In genomic region chr3:52618925-52619224, GRCm38 (mm10) we compare ENCODE assay signal across 32 mouse cellular contexts.
DNase-seq lines count a peak whose midpoint lies in the region; ATAC-seq and TF ChIP-seq lines count a peak whose summit lies in the region.
"Had no signal": no experiment of that assay in that cellular context is flagged by ENCODE, and none has a peak within 500 bp of the region (broad histone marks: within the 10 kb centered on the region; RNA-seq: fewer than 3 reads in every experiment).

No protein-coding gene starts in this region.

- no peaks in the 10 kb centered on the region for H3K9me3 ChIP-seq in liver, embryonic 12.5 days (replicated peaks)
- no peaks in the 10 kb centered on the region for H3K9me3 ChIP-seq in liver, postnatal 0 days (ENCODE audit: low read length)
- H3K9me3 ChIP-seq in midbrain, embryonic 13.5 days, result no peaks in the 10 kb centered on the region
- H3K9me3 ChIP-seq: embryonic facial prominence, embryonic 10.5 days; embryonic facial prominence, embryonic 15.5 days; forebrain, embryonic 12.5 days; kidney, embryonic 15.5 days; limb, embryonic 13.5 days; neural tube, embryonic 12.5 days; stomach, embryonic 15.5 days had no signal

- peaks cover 11% of the 10 kb centered on the region; the same call in 1 of the 2 replicates for H3K4me1 ChIP-seq in liver, embryonic 12.5 days
- H3K4me1 ChIP-seq in liver, postnatal 0 days (ENCODE audit: insufficient read depth), result peaks cover 6% of the 10 kb centered on the region
- H3K4me1 ChIP-seq in midbrain, embryonic 13.5 days (replicated peaks), result no peaks in the 10 kb centered on the region
- H3K4me1 ChIP-seq: forebrain, embryonic 12.5 days; kidney, embryonic 15.5 days; limb, embryonic 13.5 days; neural tube, embryonic 12.5 days; stomach, embryonic 15.5 days had no signal

- no peak overlapping the region for H3K4me3 ChIP-seq in liver, embryonic 12.5 days
- no peak overlapping the region for H3K4me3 ChIP-seq in liver, postnatal 0 days (ENCODE audit: low read depth, low read length)
- H3K4me3 ChIP-seq in midbrain, embryonic 13.5 days (replicated peaks), result no peak overlapping the region
- H3K4me3 ChIP-seq: embryonic facial prominence, embryonic 10.5 days; embryonic facial prominence, embryonic 15.5 days; forebrain, embryonic 12.5 days; kidney, embryonic 15.5 days; layer of hippocampus, adult 2 months; limb, embryonic 13.5 days; myocyte; neural tube, embryonic 12.5 days; stomach, embryonic 15.5 days had no signal

- no peak overlapping the region for H3K27ac ChIP-seq in liver, embryonic 12.5 days
- peak overlapping the region; percentile 93 for H3K27ac ChIP-seq in liver, postnatal 0 days (ENCODE audit: low read depth)
- H3K27ac ChIP-seq in midbrain, embryonic 13.5 days, result no peak overlapping the region
- H3K27ac ChIP-seq: embryonic facial prominence, embryonic 10.5 days; embryonic facial prominence, embryonic 15.5 days; forebrain, embryonic 12.5 days; kidney, embryonic 15.5 days; layer of hippocampus, adult 2 months; limb, embryonic 13.5 days; neural tube, embryonic 12.5 days; stomach, embryonic 15.5 days had no signal

- H3K36me3 ChIP-seq in liver, embryonic 12.5 days, result no peaks in the 10 kb centered on the region
- H3K36me3 ChIP-seq in liver, postnatal 0 days (replicated peaks; ENCODE audit: insufficient read depth, low read length), result no peaks in the 10 kb centered on the region
- H3K36me3 ChIP-seq in midbrain, embryonic 13.5 days, result no peaks in the 10 kb centered on the region
- H3K36me3 ChIP-seq: embryonic facial prominence, embryonic 10.5 days; embryonic facial prominence, embryonic 15.5 days; forebrain, embryonic 12.5 days; G1E; kidney, embryonic 15.5 days; limb, embryonic 13.5 days; neural tube, embryonic 12.5 days; stomach, embryonic 15.5 days had no signal

- DNase-seq in adrenal gland, adult 2 months, result peak; percentile 20
- no peak for DNase-seq in adrenal gland, postnatal 10 days
- DNase-seq in liver, result no peak
- no peak for DNase-seq in liver, postnatal 0 days
- DNase-seq in right cerebral cortex, postnatal 4 days, result no peak
- DNase-seq: adrenal gland, postnatal 36 days; cerebellum, adult 2 months; cerebellum, postnatal 14 days; forebrain, postnatal 0 days; gastrocnemius, postnatal 10 days; heart, postnatal 14 days; kidney, postnatal 25 days; lung, adult 2 months; lung, postnatal 14 days; right cerebral cortex, adult 18-20 months; thymus, postnatal 36 days had no signal

- 80% methylated on average over 2 of the region's 2 CpGs for WGBS in liver, embryonic 12.5 days (ENCODE audit: insufficient replicate concordance)
- WGBS in liver, postnatal 0 days (ENCODE audit: insufficient replicate concordance), result 74% methylated on average over 2 of the region's 2 CpGs
- 90% methylated on average over 2 of the region's 2 CpGs for WGBS in midbrain, embryonic 13.5 days

- no peak overlapping the region for H3K9ac ChIP-seq in liver, embryonic 12.5 days
- H3K9ac ChIP-seq in liver, postnatal 0 days (replicated peaks), result no peak overlapping the region
- H3K9ac ChIP-seq in midbrain, embryonic 13.5 days (replicated peaks), result no peak overlapping the region
- H3K9ac ChIP-seq: embryonic facial prominence, embryonic 15.5 days; forebrain, embryonic 12.5 days; forebrain, postnatal 0 days; kidney, embryonic 15.5 days; limb, embryonic 13.5 days; neural tube, embryonic 12.5 days; stomach, embryonic 15.5 days had no signal

- TF ChIP-seq EP300 in liver, postnatal 0 days (IDR thresholded peaks at IDR 0.05; ENCODE audit: low read depth), result 0 out of 2 replicates have a peak, but pooled peaks have one; percentile 38

- no peak for TF ChIP-seq CTCF in liver, postnatal 0 days (IDR thresholded peaks at IDR 0.05; ENCODE audit: low read depth)

- ATAC-seq in liver, embryonic 12.5 days, result 0 out of 2 replicates have a peak, but pooled peaks have one; percentile 32
- peak; percentile 33 for ATAC-seq in activated CD4-positive, CD25-positive, alpha-beta regulatory T cell, adult 4 months
- peak; percentile 79 for ATAC-seq in liver, postnatal 0 days
- no peak for ATAC-seq in midbrain, embryonic 13.5 days
- ATAC-seq: forebrain, postnatal 0 days; hindbrain, embryonic 16.5 days; intestine, embryonic 16.5 days had no signal

- no peak overlapping the region for H3K4me2 ChIP-seq in liver, embryonic 12.5 days
- H3K4me2 ChIP-seq in liver, postnatal 0 days (ENCODE audit: low read depth, low read length), result no peak overlapping the region
- H3K4me2 ChIP-seq in midbrain, embryonic 13.5 days (replicated peaks), result no peak overlapping the region
- H3K4me2 ChIP-seq: embryonic facial prominence, embryonic 15.5 days; forebrain, embryonic 12.5 days; kidney, embryonic 15.5 days; limb, embryonic 13.5 days; midbrain, embryonic 11.5 days; neural tube, embryonic 12.5 days; stomach, embryonic 15.5 days had no signal

- H3K27me3 ChIP-seq in liver, embryonic 12.5 days (replicated peaks), result no peaks in the 10 kb centered on the region
- H3K27me3 ChIP-seq in liver, postnatal 0 days (ENCODE audit: insufficient read depth, low read length), result no peaks in the 10 kb centered on the region
- no peaks in the 10 kb centered on the region for H3K27me3 ChIP-seq in midbrain, embryonic 13.5 days
- H3K27me3 ChIP-seq: embryonic facial prominence, embryonic 15.5 days; forebrain, embryonic 12.5 days; kidney, embryonic 15.5 days; limb, embryonic 13.5 days; neural tube, embryonic 12.5 days; stomach, embryonic 15.5 days had no signal
